Mouse (Mus musculus): ENCODE measurements around the gene Grin3a. TPM values are rescaled to one million over a fixed set of nuclear protein-coding genes. Genes with fewer than 3 reads are reported as not detected.

The Grin3a gene
- polyA plus RNA-seq, 1 experiment, result 11.9 TPM

GRCm38 (mm10) chr4:49616924-49617323, 228.6 kb downstream of the Grin3a start:
- TF ChIP-seq POLR2A (IDR thresholded peaks at IDR 0.05; ENCODE audit: borderline replicate concordance, insufficient read depth, low read length) (no peak), CTCF (IDR thresholded peaks at IDR 0.05; ENCODE audit: borderline replicate concordance, insufficient read depth, low read depth, low read length) (no peak)
- H3K4me3 ChIP-seq (replicated peaks; ENCODE audit: insufficient read depth, low read depth, low read length), result no peak overlapping the region
- H3K27ac ChIP-seq (ENCODE audit: insufficient read depth, low read length), result no peak overlapping the region
- H3K4me1 ChIP-seq (ENCODE audit: control insufficient read depth, insufficient read depth, low read length), result no peaks in the 10 kb centered on the region
- no peak for DNase-seq
- WGBS, result 93% methylated on average over 10 of the region's 10 CpGs
- no peaks in the 10 kb centered on the region for H3K27me3 ChIP-seq (ENCODE audit: control insufficient read depth, insufficient read depth, low read length)

Other genes starting within 250 kb of the Grin3a start
- 93.9 and 94.6 TPM in 2 replicates for gene Tmem246, start 247.9 kb downstream of the Grin3a start, polyA plus RNA-seq (2012; rRNA removed)
- 56.9 and 62.7 TPM in 2 replicates for gene Rnf20, start 213.7 kb downstream of the Grin3a start, polyA plus RNA-seq (2012; rRNA removed)
- 0.20 and 0.30 TPM in 2 replicates for gene Ppp3r2, start 163.7 kb downstream of the Grin3a start, polyA plus RNA-seq (2012; rRNA removed)

All from cerebellum, adult 2 months (tissue).